Mouse (Mus musculus): ENCODE data around the gene Ckmt2. TPM values are rescaled to one million over a fixed set of nuclear protein-coding genes. Genes with fewer than 3 reads are reported as not detected.

The Ckmt2 gene
- polyA plus RNA-seq, 2 experiments = 1.2 TPM

- TF ChIP-seq POLR2A (IDR thresholded peaks at IDR 0.05; ENCODE audit: borderline replicate concordance, extremely low read depth, insufficient read depth, insufficient read length) = no peak
- no peaks in the 10 kb centered on the region for H3K27me3 ChIP-seq (ENCODE audit: control insufficient read depth, insufficient read depth, low read length)
- H3K36me3 ChIP-seq (ENCODE audit: control insufficient read depth, insufficient read depth, low read length) = no peaks in the 10 kb centered on the region
- WGBS = 77% methylated on average over 3 of the region's 3 CpGs
- no peaks in the 10 kb centered on the region for H3K9me3 ChIP-seq (ENCODE audit: control insufficient read depth, low read length)
- no peaks in the 10 kb centered on the region for H3K4me1 ChIP-seq (ENCODE audit: control insufficient read depth, insufficient read depth, low read length)
- H3K9ac ChIP-seq (ENCODE audit: low read depth, low read length, severe bottlenecking) = no peak overlapping the region
- DNase-seq (ENCODE audit: low spot score) (no peak), ATAC-seq (ENCODE audit: low FRiP score, low read depth) (no peak)
- no peak overlapping the region for H3K27ac ChIP-seq (replicated peaks; ENCODE audit: low read depth, low read length)
- no peak overlapping the region for H3K4me2 ChIP-seq (replicated peaks; ENCODE audit: low read depth, low read length, severe bottlenecking)
- no peak overlapping the region for H3K4me3 ChIP-seq (replicated peaks; ENCODE audit: low read length)
These were observed 22.3 kb downstream of the Ckmt2 start for GRCm38 (mm10) chr13:91854412-91854811.

DNA sequence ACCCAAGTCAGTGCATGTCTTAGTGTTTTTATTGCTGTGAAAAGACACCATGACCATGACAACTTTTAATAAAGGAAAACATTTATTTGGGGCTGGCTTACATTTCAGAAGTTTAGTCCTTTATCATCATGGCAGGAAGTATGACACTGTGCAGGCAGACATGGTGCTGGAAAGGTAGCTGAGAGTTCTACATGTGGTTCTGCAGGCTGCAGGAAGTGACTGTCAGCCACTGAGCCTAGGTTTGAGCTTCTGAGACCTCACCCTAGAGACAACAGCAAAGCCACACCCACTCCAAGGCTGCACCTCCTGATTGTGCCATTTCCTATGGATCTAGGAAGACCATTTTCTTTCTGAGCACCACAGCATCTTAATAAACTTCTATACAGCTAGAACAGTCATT lies 48.8 kb downstream of the Ckmt2 start:
- Histone ChIP-seq H3K4me3 (replicated peaks; ENCODE audit: low read length) (no peak overlapping the region), H3K4me2 (replicated peaks; ENCODE audit: low read depth, low read length, severe bottlenecking) (no peak overlapping the region), H3K4me1 (ENCODE audit: control insufficient read depth, insufficient read depth, low read length) (no peaks in the 10 kb centered on the region), H3K36me3 (ENCODE audit: control insufficient read depth, insufficient read depth, low read length) (no peaks in the 10 kb centered on the region), H3K9me3 (ENCODE audit: control insufficient read depth, low read length) (no peaks in the 10 kb centered on the region), H3K27ac (replicated peaks; ENCODE audit: low read depth, low read length) (no peak overlapping the region), H3K27me3 (ENCODE audit: control insufficient read depth, insufficient read depth, low read length) (no peaks in the 10 kb centered on the region), H3K9ac (ENCODE audit: low read depth, low read length, severe bottlenecking) (no peak overlapping the region)
- ATAC-seq (ENCODE audit: low FRiP score, low read depth) = no peak
- no peak for TF ChIP-seq POLR2A (IDR thresholded peaks at IDR 0.05; ENCODE audit: borderline replicate concordance, extremely low read depth, insufficient read depth, insufficient read length)
- no peak for DNase-seq (ENCODE audit: low spot score)

DNA sequence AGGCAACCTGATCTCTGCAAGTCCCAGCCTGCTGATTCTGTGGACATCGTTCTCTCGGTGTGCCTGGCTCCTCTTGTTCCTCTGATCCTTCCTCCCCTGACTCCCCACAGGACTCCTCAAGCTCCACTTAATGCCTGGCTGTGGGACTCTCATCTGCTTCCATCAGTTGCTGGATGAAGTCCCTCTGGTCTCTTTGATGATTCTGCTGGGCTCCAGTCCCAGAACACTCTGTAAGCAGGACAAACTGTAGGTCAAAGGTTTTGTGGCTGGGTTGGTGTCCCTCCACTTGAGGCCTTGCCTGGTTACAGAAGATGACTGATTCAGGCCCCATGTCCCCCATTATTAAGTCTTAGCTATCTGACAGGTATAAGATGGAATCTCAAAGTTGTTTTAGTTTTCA lies 50.6 kb downstream of the Ckmt2 start:
- Histone ChIP-seq H3K4me3 (replicated peaks; ENCODE audit: low read length) (no peak overlapping the region), H3K36me3 (ENCODE audit: control insufficient read depth, insufficient read depth, low read length) (no peaks in the 10 kb centered on the region), H3K27ac (replicated peaks; ENCODE audit: low read depth, low read length) (0 out of 2 replicates have a peak overlapping the region, but pooled peaks have one; percentile 5), H3K4me2 (replicated peaks; ENCODE audit: low read depth, low read length, severe bottlenecking) (no peak overlapping the region), H3K4me1 (ENCODE audit: control insufficient read depth, insufficient read depth, low read length) (no peaks in the 10 kb centered on the region), H3K27me3 (ENCODE audit: control insufficient read depth, insufficient read depth, low read length) (no peaks in the 10 kb centered on the region), H3K9me3 (ENCODE audit: control insufficient read depth, low read length) (no peaks in the 10 kb centered on the region), H3K9ac (ENCODE audit: low read depth, low read length, severe bottlenecking) (no peak overlapping the region)
- no peak for TF ChIP-seq POLR2A (IDR thresholded peaks at IDR 0.05; ENCODE audit: borderline replicate concordance, extremely low read depth, insufficient read depth, insufficient read length)
- no peak for ATAC-seq (ENCODE audit: low FRiP score, low read depth)
- 72% methylated on average over 2 of the region's 2 CpGs for WGBS
- no peak for DNase-seq (ENCODE audit: low spot score)

DNA sequence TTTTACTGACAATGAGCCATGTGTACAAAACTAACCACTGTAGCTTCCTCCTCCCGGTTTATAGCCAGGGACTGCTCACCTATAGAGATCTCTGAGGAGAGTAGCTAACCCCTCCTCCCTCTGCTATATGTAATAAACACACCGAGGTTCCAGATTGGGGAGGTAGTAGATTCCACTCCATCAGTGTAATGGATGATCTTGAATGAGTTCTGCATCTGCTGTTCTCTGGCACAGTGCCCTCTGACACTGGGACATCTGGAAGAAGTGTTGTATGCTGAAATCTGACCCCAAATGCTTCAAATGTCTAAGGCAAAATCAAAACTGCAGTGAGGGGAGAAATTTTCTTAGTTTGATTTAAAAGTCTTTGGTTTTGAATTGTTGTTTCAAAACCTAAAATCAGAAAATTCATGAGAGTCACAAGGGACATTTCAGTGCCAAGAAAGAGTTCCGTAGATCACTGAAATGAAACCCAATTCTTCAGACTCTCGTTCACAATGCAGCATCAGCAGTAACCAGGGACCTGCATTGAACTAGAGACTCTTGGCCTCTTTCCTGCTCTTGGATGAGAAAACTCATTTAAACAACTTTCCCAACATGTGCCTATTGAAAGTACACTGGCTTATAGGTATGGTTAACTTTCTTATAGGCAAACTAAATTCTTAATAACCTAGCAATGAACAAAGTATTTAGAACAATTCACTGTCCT lies 51.7 kb downstream of the Ckmt2 start:
- Histone ChIP-seq H3K4me2 (replicated peaks; ENCODE audit: low read depth, low read length, severe bottlenecking) (no peak overlapping the region), H3K9me3 (ENCODE audit: control insufficient read depth, low read length) (no peaks in the 10 kb centered on the region), H3K9ac (ENCODE audit: low read depth, low read length, severe bottlenecking) (no peak overlapping the region), H3K27me3 (ENCODE audit: control insufficient read depth, insufficient read depth, low read length) (no peaks in the 10 kb centered on the region), H3K27ac (replicated peaks; ENCODE audit: low read depth, low read length) (no peak overlapping the region; the same call in 1 of the 2 replicates), H3K4me1 (ENCODE audit: control insufficient read depth, insufficient read depth, low read length) (no peaks in the 10 kb centered on the region), H3K36me3 (ENCODE audit: control insufficient read depth, insufficient read depth, low read length) (no peaks in the 10 kb centered on the region), H3K4me3 (replicated peaks; ENCODE audit: low read length) (no peak overlapping the region)
- no peak for TF ChIP-seq POLR2A (IDR thresholded peaks at IDR 0.05; ENCODE audit: borderline replicate concordance, extremely low read depth, insufficient read depth, insufficient read length)
- peak; percentile 85 for DNase-seq (ENCODE audit: low spot score)
- 35% methylated on average over 4 of the region's 4 CpGs for WGBS
- ATAC-seq (ENCODE audit: low FRiP score, low read depth) = peak; percentile 94

DNA sequence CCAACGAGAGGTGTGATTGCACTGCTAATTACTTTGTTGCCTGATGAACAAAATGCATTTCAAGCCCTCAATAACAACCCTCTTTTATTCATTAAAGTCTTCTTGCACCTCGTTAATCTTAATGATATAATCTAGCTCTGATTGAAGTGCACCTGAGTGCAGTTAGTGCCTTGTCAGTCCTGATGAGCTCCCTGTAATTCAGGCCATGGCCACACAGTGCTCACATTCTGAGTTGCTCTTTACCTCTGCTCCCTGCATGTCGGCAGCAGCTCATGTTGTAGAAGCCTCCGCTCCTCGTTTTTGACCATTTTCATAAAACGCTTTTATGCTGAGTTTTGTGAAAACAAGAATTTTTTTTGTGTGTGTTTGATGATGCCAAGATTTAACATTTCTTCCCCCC lies 53.0 kb downstream of the Ckmt2 start:
- Histone ChIP-seq H3K9me3 (ENCODE audit: control insufficient read depth, low read length) (no peaks in the 10 kb centered on the region), H3K4me2 (replicated peaks; ENCODE audit: low read depth, low read length, severe bottlenecking) (no peak overlapping the region), H3K4me3 (replicated peaks; ENCODE audit: low read length) (no peak overlapping the region), H3K27me3 (ENCODE audit: control insufficient read depth, insufficient read depth, low read length) (no peaks in the 10 kb centered on the region), H3K36me3 (ENCODE audit: control insufficient read depth, insufficient read depth, low read length) (no peaks in the 10 kb centered on the region), H3K9ac (ENCODE audit: low read depth, low read length, severe bottlenecking) (no peak overlapping the region), H3K27ac (replicated peaks; ENCODE audit: low read depth, low read length) (no peak overlapping the region), H3K4me1 (ENCODE audit: control insufficient read depth, insufficient read depth, low read length) (no peaks in the 10 kb centered on the region)
- no peak for ATAC-seq (ENCODE audit: low FRiP score, low read depth)
- TF ChIP-seq POLR2A (IDR thresholded peaks at IDR 0.05; ENCODE audit: borderline replicate concordance, extremely low read depth, insufficient read depth, insufficient read length) = no peak
- 29% methylated on average over 6 of the region's 6 CpGs for WGBS
- DNase-seq (ENCODE audit: low spot score) = no peak

All from limb, embryonic 14.5 days (tissue).